Mouse (Mus musculus) erythroblast, adult 5-6 weeks (primary cell): ENCODE data around the gene Mab21l1. TPM values are rescaled to one million over a fixed set of nuclear protein-coding genes. Genes with fewer than 3 reads are reported as not detected.

ENCODE experiments used
- ATAC-seq: replicated peaks from 2 replicates; pipeline ENCODE4 v1.8.0; 2016; ENCODE audit warnings: moderate number of reproducible peaks, mild to moderate bottlenecking, moderate TSS enrichment, inconsistent platforms; ENCODE audit not compliant: poor library complexity, low FRiP score, severe bottlenecking
- total RNA-seq, 2 experiments: library from RNA; stranded (forward) in 1 of 2; stranded (reverse) in 1 of 2; fragments of 150-400 nt in 1 of 2; fragments of 200-764, 138-1000 nt in 1 of 2; gene quantifications; 2 replicates each; pipeline versions ENCODE4 v1.2.3 to v1.2.4; 2015 to 2017; ENCODE audit warnings: low replicate concordance in 2 of 2

Mab21l1 gene
- total RNA-seq, 2 experiments from 2014 or later = not detected

DNA sequence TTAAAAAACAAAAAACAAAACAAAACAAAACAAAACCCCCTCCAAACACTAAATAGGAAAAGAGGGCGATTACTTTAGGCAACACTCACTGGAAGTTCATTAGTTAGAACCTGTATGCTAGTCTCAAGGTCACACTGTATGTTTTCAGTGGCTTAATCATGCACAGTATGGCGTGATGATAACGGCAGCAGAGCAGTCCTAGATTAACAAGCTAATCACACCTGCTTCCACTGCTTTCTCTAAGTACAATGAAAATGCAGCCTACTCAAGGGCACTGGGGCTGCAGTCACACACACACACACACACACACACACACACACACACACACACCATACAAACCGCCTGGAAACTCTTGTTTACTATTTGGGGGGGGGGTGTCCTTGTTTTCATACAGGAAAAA, 4.8 kb upstream of the Mab21l1 start:
- ATAC-seq = no peak

GRCm38 (mm10) chr3:55778764-55779730, 3.3 kb upstream of the Mab21l1 start:
- no peak for ATAC-seq

GRCm38 (mm10) chr3:55780120-55781070, 1.9 kb upstream of the Mab21l1 start:
- no peak for ATAC-seq

DNA sequence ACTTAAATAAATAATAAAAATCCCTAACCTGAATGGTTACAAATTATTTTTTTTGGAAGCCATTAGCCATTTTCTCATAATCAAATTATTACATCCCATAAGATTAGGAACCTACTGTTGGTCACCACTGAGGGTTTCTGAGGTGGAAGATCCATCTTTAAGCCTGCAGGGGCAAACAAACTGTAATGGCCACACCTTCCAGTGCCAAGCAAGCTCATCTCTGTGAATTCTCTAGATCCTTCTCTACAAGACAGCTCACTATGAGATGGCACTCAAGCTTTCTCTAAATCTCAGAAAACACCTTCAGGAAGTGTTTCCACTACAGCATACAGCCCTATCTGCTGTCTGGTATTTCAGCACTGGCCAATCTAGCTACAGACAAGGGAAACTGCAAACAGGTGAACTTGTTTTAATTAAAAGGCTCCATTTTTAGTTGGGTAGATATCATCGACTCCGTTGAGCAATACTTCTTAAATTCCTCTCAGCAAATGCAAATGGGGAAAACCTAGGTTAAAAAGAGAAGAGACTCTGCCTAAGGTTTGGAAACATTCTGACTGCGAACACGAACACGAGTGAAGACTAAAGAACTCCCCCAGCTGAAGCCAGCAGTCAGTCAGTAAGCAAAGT, 768 bp upstream of the Mab21l1 start:
- ATAC-seq = no peak

DNA sequence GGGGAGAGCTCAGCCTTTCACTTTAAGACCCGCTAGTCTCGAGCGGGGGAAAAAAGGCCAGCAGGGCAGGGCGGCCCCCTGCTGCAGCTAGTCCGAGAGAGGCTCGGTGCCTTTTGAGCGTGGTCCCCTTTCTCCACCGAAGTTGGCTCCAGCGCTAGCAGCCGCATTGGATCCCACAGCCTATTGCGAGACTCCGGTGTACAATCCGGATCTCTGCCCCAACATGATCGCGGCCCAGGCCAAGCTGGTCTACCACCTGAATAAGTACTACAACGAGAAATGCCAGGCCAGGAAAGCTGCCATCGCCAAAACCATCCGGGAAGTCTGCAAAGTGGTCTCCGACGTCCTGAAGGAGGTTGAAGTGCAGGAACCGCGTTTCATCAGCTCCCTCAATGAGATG, 461 bp downstream of the Mab21l1 start:
- no peak for ATAC-seq

- no peak for ATAC-seq
Measured at GRCm38 (mm10) chr3:55783171-55784081, 1.1 kb downstream of the Mab21l1 start.

DNA sequence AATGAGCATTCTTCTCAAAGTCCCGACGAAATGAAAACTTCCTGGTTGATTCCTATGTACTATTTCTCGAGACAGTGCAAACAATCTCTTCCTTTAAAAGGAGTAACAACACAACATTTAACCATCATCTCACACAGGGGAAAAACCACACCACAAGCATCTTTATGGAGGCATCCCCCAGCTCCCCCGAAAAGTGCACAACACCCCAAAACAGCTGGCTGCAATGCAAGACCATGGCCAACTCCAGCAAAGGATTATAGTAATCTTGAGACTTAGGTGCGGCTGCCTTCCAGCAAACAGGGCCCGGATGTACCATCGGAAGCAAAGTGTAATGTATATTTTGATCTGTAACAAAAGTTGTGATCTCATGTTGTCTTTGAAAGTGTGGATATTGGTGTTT, 1.8 kb downstream of the Mab21l1 start:
- no peak for ATAC-seq

DNA sequence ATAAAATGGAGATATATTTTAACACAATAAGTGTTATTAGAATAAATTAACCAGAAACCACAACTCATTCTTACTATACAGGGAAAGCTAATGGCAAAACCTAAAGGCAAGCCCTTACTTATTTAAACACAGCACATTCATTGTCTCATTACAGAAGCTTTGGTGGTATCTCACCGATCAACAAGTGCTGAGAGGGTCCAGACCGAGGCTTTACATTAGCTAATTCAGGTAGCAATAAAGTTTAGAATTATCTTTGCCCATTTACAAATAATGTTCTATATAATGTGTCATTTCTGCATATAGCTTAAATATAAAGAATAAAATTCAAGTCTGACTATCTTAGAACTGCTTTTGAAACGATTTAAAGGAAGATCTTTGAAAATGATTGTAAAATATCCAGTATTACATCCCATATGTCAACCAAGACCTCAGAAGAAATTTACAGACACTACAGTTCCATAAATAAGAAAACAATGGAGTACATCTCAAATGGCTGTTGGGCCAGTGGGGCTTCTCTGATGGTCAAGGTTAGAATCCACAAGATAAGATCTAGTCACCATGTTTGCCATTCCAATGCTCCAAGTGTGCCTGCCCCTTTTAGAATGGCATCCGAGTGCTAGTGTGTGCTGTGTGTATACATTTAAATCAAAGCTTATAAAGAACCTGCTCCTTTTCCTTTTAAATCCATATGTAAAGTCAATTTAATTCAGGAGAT, 3.1 kb downstream of the Mab21l1 start:
- no peak for ATAC-seq

DNA sequence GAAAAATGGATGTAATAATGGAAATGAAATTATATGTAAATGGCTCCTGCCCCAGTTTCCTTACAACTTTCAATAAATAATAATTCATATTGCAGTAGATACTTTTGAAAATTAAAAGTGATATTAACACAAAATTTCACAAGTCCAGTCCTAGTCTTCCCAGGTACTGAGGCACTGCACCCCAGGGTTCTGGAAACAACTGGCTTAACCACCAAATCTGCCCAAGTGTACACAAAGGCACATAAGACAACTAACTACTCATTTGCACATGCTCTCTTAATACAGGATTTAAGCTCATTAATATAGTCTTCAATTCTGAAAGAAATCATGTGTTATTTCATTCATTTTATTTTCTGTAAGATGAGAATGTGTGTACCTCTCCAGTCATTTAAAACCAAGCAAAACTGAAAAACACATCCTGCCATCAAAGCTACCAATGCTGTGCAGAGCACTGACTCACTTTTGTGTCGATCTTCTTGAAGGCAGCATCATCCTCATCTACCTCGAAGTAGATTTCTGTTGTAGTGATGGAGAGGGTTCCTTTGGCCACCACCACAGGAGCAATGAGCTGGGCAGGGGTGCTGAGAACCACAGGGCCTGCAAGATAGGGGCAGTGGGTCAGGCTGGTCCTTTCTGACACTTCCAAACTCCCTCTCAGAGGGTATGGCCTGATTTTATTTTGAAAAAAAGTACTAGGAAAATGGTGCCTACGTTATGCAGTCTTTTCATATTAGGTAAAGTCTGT, 3.8 kb downstream of the Mab21l1 start:
- no peak for ATAC-seq

GRCm38 (mm10) chr3:55786835-55787486, 4.7 kb downstream of the Mab21l1 start:
- ATAC-seq = no peak

DNA sequence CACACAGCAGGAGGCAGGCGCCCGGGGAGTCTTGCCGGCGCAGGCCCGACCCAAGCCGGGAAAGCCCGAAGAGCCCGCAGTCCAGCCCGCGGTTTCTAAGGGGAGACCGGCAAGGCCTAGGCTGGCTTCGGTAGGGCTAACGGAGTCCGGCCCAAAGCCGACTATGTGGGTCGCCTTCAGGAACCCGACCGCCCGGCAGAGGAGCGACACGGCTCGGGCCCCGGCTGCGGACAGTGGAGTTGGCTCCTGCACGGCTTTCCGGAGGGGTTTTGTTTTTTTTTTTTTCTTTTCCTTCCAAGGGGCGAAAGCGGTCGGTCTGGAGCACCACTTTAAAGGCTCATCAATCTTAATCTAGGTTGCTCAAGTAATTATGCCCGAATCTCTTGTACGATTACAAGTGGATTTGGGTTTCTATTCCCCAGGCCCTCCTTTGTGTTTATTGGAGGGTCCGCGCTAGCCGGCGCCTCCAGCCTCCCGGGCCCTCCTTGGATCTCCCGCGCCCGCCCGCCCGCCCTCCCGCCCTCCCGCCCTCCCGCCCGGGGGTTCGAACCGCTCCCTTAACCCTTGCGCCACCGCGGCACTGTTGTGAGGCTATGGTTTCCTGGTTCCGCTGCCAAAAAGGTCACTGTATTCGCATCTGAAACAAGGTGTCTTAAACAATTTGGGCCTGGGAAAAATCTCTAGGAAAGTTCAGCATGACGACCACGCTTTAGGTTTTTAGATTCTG, 5.3 kb downstream of the Mab21l1 start:
- ATAC-seq = no peak

GRCm38 (mm10) chr3:55788214-55788586, 5.9 kb downstream of the Mab21l1 start:
- no peak for ATAC-seq

GRCm38 (mm10) chr3:55788621-55789201, 6.4 kb downstream of the Mab21l1 start:
- ATAC-seq = no peak

DNA sequence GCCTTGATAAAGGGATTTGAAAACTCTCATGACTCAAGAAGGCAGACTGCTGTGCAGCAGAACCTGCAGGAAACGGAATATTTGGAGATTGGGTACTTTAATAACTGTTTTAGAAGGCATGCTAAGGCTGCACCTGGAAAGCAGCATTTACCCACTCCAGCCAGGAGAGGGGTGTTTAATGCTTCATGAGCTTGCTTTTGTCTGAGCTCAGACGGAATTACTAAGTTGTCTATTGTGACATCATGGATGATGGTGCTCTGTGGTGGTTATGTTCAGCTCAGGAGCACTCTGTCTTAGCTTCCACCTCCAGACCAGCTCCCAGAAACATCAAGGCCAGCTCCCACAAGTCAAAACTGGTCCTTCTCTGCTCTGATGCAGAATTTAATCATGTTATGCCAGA, 7.5 kb downstream of the Mab21l1 start:
- no peak for ATAC-seq

DNA sequence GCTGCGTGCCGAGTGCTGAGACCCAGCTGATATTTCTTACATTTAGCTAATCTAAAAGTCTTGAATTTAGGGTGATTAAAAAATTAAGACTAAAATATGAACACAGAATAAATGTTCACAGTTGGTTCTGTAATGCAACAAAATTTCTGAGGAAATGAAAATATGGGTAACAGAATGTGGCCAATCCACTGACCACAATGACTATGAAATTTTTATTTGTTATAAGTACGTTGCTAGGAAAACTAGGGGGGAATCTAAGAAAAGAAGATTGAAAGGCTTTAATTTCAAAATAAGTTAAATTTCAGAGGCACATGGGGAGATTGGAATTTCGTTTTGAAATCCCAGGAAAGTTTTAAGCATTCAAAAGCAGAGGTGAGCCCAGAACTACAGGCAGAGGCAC, 8.3 kb downstream of the Mab21l1 start:
- no peak for ATAC-seq

DNA sequence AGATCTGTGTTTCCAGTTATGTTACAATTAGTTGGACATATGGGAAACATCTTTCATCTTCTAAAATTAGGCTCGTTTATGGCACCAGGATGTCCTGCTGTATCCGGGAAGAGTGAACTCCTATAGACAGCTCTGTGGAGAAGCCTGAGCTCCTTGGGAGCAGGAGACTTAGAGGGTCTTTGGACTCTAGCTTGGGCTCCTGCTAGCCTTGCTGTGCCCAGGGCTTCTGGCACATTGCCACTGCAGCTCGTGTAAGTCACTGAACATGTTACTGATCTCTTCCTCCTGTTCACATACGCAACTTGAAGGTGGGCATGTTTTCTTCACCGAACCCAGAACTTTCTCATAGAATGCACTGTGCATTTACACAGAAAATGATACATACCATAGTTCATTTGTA, 9.9 kb downstream of the Mab21l1 start:
- no peak for ATAC-seq
